Mouse (Mus musculus): Measurements from ENCODE around the gene Zfhx2. TPM values are rescaled to one million over a fixed set of nuclear protein-coding genes. Genes with fewer than 3 reads are reported as not detected.

Zfhx2 gene
- polyA plus RNA-seq (2014; fragmentation: Nextera tagmentation; extraction: Ambion mirVana) = 17.8 and 21.5 TPM in 2 replicates

DNA sequence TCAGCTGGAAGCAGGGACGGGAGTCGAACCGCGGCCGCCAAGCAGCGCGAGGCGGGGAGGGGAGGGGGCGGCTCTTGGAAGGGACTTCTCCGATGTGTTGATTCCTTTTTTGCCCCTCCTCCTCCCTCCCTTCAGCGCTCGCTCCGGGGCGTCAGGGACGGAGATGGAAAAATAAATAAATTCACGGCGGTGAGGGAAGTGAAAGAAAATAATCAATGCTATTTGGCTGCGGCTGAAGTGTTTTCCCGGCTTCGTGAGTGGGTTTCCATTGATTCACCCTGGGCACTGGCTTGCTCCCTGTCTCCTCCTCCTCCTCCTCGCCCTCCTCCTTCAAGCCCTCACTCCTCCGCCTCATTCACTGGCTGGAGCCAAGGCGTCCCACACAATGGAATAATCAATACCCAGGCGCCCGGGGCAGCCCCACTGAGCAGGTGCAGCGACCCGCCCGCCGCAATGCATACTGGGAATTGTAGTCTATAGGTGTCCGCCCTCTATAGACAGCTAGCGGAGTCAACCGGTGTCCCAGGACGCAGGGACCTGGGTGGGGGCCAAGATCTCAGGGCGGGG, at the start of gene Zfhx2:
Gene Zfhx2, minus strand, starts transcription at position 314 of the 567 bp plus-strand sequence.
- under 1% methylated on average over 34 of the region's 34 CpGs for WGBS

DNA sequence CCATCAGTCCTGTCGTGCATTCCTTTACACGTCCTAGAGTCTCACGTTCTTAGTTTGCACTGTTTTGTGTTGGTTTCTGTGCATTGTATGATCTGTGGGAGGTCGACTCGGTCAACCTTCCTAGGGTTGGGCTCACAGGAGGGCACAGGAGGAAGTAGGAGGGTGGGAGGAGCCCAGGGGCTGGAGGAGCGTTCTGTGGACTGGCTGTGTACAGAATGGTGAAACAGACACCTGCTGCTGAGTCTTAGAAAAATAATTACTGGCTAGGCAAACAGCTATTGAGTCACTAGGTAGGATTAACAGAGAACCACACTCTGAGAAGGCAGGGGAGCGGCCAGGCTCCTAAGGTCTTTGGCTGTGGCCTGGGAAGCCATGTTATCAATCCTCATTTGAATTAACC, 47.2 kb upstream of the Zfhx2 start:
- no peak for ATAC-seq (ENCODE audit: low FRiP score)

More for the DNA sequence above, at the start of gene Zfhx2:
- Histone ChIP-seq H3K36me3 (replicated peaks; ENCODE audit: control insufficient read depth, insufficient read depth) (no peaks in the 10 kb centered on the region), H3K4me1 (replicated peaks; ENCODE audit: control insufficient read depth, insufficient read depth, low read length) (peaks cover 50% of the 10 kb centered on the region), H3K27ac (peak within 1 kb of the TSS; percentile 93), H3K4me2 (replicated peaks) (peak within 1 kb of the TSS; percentile 87), H3K9me3 (ENCODE audit: control insufficient read depth, low read length) (no peaks in the 10 kb centered on the region), H3K27me3 (ENCODE audit: control insufficient read depth, insufficient read depth, low read length) (no peaks in the 10 kb centered on the region), H3K9ac (peak within 1 kb of the TSS; percentile 85), H3K4me3 (replicated peaks; ENCODE audit: low read length) (peak within 1 kb of the TSS; percentile 57)
- ATAC-seq (ENCODE audit: low FRiP score) (peak; percentile 94), DNase-seq (ENCODE audit: low spot score) (peak; percentile 91)

DNA sequence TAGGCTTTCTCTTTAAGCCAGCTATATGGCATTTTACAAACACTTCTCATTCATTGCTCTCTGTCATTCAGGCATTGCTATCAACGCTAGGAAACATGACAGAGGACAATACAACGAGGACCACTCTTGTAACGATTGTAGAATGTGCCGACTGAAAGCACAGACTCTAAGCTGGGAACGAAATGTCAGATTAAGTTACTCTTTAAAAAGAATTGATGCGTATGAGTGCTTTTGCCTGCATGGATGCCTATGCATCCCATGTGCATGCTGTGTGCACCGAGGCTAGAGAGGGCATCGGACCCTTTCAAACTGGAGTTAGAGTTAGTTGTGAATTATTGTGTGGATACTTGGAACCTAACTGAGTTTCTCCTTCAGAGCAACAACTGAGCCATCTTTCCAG, 43.6 kb upstream of the Zfhx2 start:
- DNase-seq (ENCODE audit: low spot score) (no peak), ATAC-seq (ENCODE audit: low FRiP score) (no peak)
- H3K27ac ChIP-seq = no peak overlapping the region
- no peak overlapping the region for H3K4me2 ChIP-seq (replicated peaks)
- H3K9ac ChIP-seq = no peak overlapping the region
- H3K4me3 ChIP-seq (replicated peaks; ENCODE audit: low read length) = no peak overlapping the region
- no peaks in the 10 kb centered on the region for H3K9me3 ChIP-seq (ENCODE audit: control insufficient read depth, low read length)
- no peaks in the 10 kb centered on the region for H3K27me3 ChIP-seq (ENCODE audit: control insufficient read depth, insufficient read depth, low read length)
- WGBS = 85% methylated on average over 8 of the region's 8 CpGs
- H3K36me3 ChIP-seq (replicated peaks; ENCODE audit: control insufficient read depth, insufficient read depth) = no peaks in the 10 kb centered on the region
- no peaks in the 10 kb centered on the region for H3K4me1 ChIP-seq (replicated peaks; ENCODE audit: control insufficient read depth, insufficient read depth, low read length)

More for the DNA sequence above, 47.2 kb upstream of the Zfhx2 start:
- Histone ChIP-seq H3K36me3 (replicated peaks; ENCODE audit: control insufficient read depth, insufficient read depth) (no peaks in the 10 kb centered on the region), H3K4me1 (replicated peaks; ENCODE audit: control insufficient read depth, insufficient read depth, low read length) (no peaks in the 10 kb centered on the region), H3K4me3 (replicated peaks; ENCODE audit: low read length) (no peak overlapping the region), H3K9ac (no peak overlapping the region), H3K4me2 (replicated peaks) (no peak overlapping the region), H3K27ac (no peak overlapping the region), H3K27me3 (ENCODE audit: control insufficient read depth, insufficient read depth, low read length) (no peaks in the 10 kb centered on the region), H3K9me3 (ENCODE audit: control insufficient read depth, low read length) (no peaks in the 10 kb centered on the region)
- no peak for DNase-seq (ENCODE audit: low spot score)
- WGBS = 41% methylated on average over 7 of the region's 7 CpGs

DNA sequence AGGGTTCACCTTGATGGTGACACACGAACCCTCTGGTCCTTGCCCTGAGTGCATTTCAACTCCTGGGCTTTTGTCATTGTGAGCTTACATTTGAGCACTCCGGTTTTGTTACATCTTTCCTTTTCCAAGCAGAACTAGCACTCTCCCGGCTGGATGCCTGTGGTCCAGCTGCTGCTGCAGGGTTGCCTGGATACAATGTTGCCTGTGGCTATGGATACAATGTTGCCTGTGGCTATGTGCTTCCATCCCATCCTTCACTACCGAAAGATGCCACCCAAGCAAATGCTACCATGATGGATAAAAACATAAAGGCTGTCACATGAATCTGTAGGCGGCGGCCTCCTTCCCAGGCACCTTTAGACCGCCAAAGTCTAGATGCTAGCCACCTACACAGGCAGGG, 34.4 kb upstream of the Zfhx2 start:
- no peak overlapping the region for H3K9ac ChIP-seq
- peaks cover 15% of the 10 kb centered on the region for H3K4me1 ChIP-seq (replicated peaks; ENCODE audit: control insufficient read depth, insufficient read depth, low read length)
- H3K4me3 ChIP-seq (replicated peaks; ENCODE audit: low read length) = no peak overlapping the region
- no peak for ATAC-seq (ENCODE audit: low FRiP score)
- no peak overlapping the region for H3K4me2 ChIP-seq (replicated peaks)
- no peaks in the 10 kb centered on the region for H3K36me3 ChIP-seq (replicated peaks; ENCODE audit: control insufficient read depth, insufficient read depth)
- H3K27ac ChIP-seq = no peak overlapping the region
- WGBS = 65% methylated on average over 7 of the region's 7 CpGs
- DNase-seq (ENCODE audit: low spot score) = no peak
- no peaks in the 10 kb centered on the region for H3K9me3 ChIP-seq (ENCODE audit: control insufficient read depth, low read length)
- no peaks in the 10 kb centered on the region for H3K27me3 ChIP-seq (ENCODE audit: control insufficient read depth, insufficient read depth, low read length)

DNA sequence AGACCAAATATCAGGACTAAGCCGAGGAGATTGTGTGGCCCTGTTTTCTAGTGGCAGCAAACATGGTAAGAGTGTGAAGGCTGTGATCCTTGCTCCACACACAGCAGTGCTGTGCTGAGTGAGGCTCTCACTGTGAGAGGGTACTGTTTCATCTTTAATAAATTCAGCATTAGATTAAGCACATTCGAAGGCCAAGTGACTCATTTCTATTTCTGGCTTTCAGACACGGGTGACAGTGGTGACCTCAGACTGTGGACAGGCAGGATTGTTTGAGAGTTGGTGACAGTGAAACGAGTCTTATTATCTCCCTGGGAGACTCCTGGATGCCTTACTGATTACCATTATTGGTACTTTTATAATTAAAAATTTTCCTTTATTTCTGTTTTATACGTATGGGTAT, 33.6 kb upstream of the Zfhx2 start:
- no peaks in the 10 kb centered on the region for H3K36me3 ChIP-seq (replicated peaks; ENCODE audit: control insufficient read depth, insufficient read depth)

DNA sequence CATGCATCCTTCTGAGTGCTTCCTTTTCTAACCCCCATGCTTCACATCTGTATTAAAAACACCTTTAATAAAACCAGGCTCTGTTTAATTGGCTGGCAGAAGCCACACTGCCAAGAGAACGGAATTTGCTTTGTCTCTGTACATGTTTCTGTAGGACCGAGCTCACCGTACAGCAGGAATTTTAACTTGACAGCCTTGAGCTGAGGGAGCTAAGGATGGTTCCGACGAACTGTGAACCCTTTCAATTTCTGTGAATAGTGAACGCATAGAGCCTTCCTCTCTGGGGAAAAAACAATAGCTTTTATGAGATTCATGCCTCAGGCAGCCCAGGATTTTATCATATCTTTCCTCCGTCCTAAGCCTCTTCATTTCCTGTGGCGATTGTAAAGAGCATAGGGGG, 30.2 kb upstream of the Zfhx2 start:
- ATAC-seq (ENCODE audit: low FRiP score) (peak; percentile 12; the same call in 1 of the 2 replicates), DNase-seq (ENCODE audit: low spot score) (peak; percentile 40)
- Histone ChIP-seq H3K4me1 (replicated peaks; ENCODE audit: control insufficient read depth, insufficient read depth, low read length) (peaks cover 17% of the 10 kb centered on the region), H3K9ac (peak overlapping the region; percentile 50), H3K4me2 (replicated peaks) (peak overlapping the region; percentile 39), H3K27ac (peak overlapping the region; percentile 85), H3K9me3 (ENCODE audit: control insufficient read depth, low read length) (no peaks in the 10 kb centered on the region), H3K4me3 (replicated peaks; ENCODE audit: low read length) (no peak overlapping the region), H3K36me3 (replicated peaks; ENCODE audit: control insufficient read depth, insufficient read depth) (no peaks in the 10 kb centered on the region), H3K27me3 (ENCODE audit: control insufficient read depth, insufficient read depth, low read length) (no peaks in the 10 kb centered on the region)
- 20% methylated on average over 8 of the region's 8 CpGs for WGBS

More for the DNA sequence above, 33.6 kb upstream of the Zfhx2 start:
- ATAC-seq (ENCODE audit: low FRiP score) (no peak), DNase-seq (ENCODE audit: low spot score) (no peak)
- H3K4me2 ChIP-seq (replicated peaks) = no peak overlapping the region
- no peak overlapping the region for H3K9ac ChIP-seq
- H3K27ac ChIP-seq = no peak overlapping the region
- no peaks in the 10 kb centered on the region for H3K9me3 ChIP-seq (ENCODE audit: control insufficient read depth, low read length)
- 83% methylated on average over 5 of the region's 5 CpGs for WGBS
- H3K4me3 ChIP-seq (replicated peaks; ENCODE audit: low read length) = no peak overlapping the region
- H3K4me1 ChIP-seq (replicated peaks; ENCODE audit: control insufficient read depth, insufficient read depth, low read length) = peaks cover 15% of the 10 kb centered on the region
- no peaks in the 10 kb centered on the region for H3K27me3 ChIP-seq (ENCODE audit: control insufficient read depth, insufficient read depth, low read length)

DNA sequence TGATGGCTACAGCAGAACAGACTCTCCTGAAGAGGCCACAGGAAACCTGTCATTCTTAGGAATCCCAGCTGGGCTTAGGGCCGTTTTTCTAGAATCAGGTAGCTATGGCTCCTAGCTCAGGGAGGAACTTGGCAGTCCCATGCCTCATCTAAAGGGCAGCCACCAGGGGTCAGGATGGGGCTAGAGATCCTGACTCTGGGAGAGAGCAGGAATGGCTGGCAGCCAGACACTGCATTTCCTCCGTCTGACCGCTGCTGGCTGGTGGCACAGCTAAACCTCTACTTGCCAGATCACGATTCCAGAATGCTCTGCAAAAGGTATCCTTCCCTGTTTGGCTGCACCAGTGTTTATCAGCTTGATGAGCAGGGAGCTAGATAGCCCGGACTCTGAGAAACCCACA, 29.8 kb upstream of the Zfhx2 start:
- H3K4me1 ChIP-seq (replicated peaks; ENCODE audit: control insufficient read depth, insufficient read depth, low read length) = peaks cover 21% of the 10 kb centered on the region
- no peak overlapping the region for H3K4me3 ChIP-seq (replicated peaks; ENCODE audit: low read length)
- H3K27ac ChIP-seq = peak overlapping the region; percentile 85
- ATAC-seq (ENCODE audit: low FRiP score) = peak; percentile 85
- no peaks in the 10 kb centered on the region for H3K36me3 ChIP-seq (replicated peaks; ENCODE audit: control insufficient read depth, insufficient read depth)
- peak; percentile 82 for DNase-seq (ENCODE audit: low spot score)
- H3K4me2 ChIP-seq (replicated peaks) = peak overlapping the region; percentile 39
- H3K9me3 ChIP-seq (ENCODE audit: control insufficient read depth, low read length) = no peaks in the 10 kb centered on the region
- H3K9ac ChIP-seq = peak overlapping the region; percentile 50
- WGBS = 10% methylated on average over 5 of the region's 5 CpGs
- no peaks in the 10 kb centered on the region for H3K27me3 ChIP-seq (ENCODE audit: control insufficient read depth, insufficient read depth, low read length)

DNA sequence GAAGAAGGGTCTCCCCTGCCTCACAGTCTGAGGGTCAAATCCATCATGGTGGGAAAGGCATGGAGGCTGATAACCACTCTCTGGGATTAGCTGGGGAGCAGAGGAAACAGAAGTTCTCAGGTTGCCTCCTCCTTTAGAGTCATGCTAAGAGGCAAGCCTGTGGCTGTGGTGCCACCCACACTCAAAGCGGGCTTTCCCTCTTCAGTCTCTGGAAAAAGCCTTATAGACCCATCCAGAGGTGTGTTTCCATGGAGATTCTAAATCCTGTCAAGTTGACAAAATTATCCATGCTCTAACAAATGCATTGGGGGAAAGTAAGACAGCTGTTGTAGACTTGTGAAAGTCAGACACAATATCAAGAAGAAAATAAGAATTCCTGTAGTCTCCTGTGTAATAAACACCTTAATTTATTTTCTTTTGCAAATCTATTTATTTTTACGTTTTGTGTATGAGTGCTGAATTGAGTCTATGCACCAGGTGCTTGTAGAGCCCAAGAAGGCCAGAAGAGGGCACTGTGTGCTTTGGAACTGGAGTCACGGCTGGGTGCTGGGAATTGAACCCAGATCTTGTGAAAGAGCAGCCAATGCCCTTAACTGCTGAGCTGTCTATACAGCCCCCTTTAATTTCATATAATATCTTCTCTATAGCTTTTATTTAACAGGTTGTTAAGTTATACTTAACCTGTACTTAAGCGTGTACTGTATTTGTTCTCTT, 27.5 kb upstream of the Zfhx2 start:
- Histone ChIP-seq H3K9ac (no peak overlapping the region), H3K4me1 (replicated peaks; ENCODE audit: control insufficient read depth, insufficient read depth, low read length) (peaks cover 26% of the 10 kb centered on the region), H3K9me3 (ENCODE audit: control insufficient read depth, low read length) (no peaks in the 10 kb centered on the region), H3K27ac (no peak overlapping the region), H3K27me3 (ENCODE audit: control insufficient read depth, insufficient read depth, low read length) (no peaks in the 10 kb centered on the region), H3K4me2 (replicated peaks) (no peak overlapping the region), H3K4me3 (replicated peaks; ENCODE audit: low read length) (no peak overlapping the region), H3K36me3 (replicated peaks; ENCODE audit: control insufficient read depth, insufficient read depth) (no peaks in the 10 kb centered on the region)
- no peak for DNase-seq (ENCODE audit: low spot score)
- 69% methylated on average over 4 of the region's 4 CpGs for WGBS
- no peak for ATAC-seq (ENCODE audit: low FRiP score)

DNA sequence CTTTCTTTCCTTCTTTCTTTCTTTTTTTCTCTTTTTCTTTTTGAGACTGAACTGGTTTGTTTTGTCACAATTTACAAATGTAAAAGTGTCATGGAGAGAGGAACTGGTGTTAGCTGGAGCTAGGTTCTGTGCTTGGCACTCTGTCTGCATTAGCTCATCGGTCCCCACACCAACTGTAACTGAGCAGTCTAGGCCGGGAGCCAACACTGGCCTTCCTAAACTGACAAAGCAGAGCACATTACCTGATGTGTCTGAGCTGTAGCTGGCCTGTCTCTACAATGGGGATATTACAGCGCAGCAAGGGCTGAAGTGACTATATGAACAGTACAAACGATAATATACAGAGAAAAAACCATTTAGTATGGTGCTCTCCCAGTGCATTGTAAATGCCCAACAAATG, 26.7 kb upstream of the Zfhx2 start:
- Histone ChIP-seq H3K9me3 (ENCODE audit: control insufficient read depth, low read length) (no peaks in the 10 kb centered on the region), H3K4me2 (replicated peaks) (no peak overlapping the region), H3K27ac (no peak overlapping the region), H3K27me3 (ENCODE audit: control insufficient read depth, insufficient read depth, low read length) (0 out of 2 replicates have a peak, but pooled peaks cover 3% of the 10 kb centered on the region), H3K9ac (no peak overlapping the region), H3K4me1 (replicated peaks; ENCODE audit: control insufficient read depth, insufficient read depth, low read length) (peaks cover 33% of the 10 kb centered on the region), H3K4me3 (replicated peaks; ENCODE audit: low read length) (no peak overlapping the region), H3K36me3 (replicated peaks; ENCODE audit: control insufficient read depth, insufficient read depth) (peaks cover under 1% of the 10 kb centered on the region; the same call in 1 of the 2 replicates)
- no peak for DNase-seq (ENCODE audit: low spot score)
- no peak for ATAC-seq (ENCODE audit: low FRiP score)
- 78% methylated on average over 4 of the region's 4 CpGs for WGBS
